Mouse (Mus musculus) CH12.LX (cell line): ENCODE measurements around the gene Il17ra. TPM values are rescaled to one million over a fixed set of nuclear protein-coding genes. Genes with fewer than 3 reads are reported as not detected.

ENCODE experiments used
- DNase-seq: peaks from one replicate; pipeline ENCODE4 v3.0.0-alpha.2; 2013; ENCODE audit errors: extremely low read depth
- H3K27ac ChIP-seq: 2 replicates; pipeline ENCODE4 v1.5.1; 2012; ENCODE audit warnings: low read depth, mild to moderate bottlenecking, control low read depth, moderate library complexity; ENCODE audit not compliant: insufficient read depth
- H3K27me3 ChIP-seq: replicated peaks from 2 replicates; pipeline ENCODE3; 2012; ENCODE audit warnings: inconsistent platforms
- H3K36me3 ChIP-seq, 2 experiments: replicated peaks in 1 of 2; 2 replicates each; pipeline versions ENCODE3 to v1.6.1; 2012; ENCODE audit warnings: inconsistent platforms in 1 of 2, low read length in 1 of 2, mild to moderate bottlenecking in 1 of 2, mixed read lengths in 1 of 2, moderate library complexity in 1 of 2; ENCODE audit not compliant: control insufficient read depth in 1 of 2, insufficient read depth in 1 of 2
- H3K4me1 ChIP-seq, 2 experiments: 2 replicates each; pipeline ENCODE4 v1.6.1; 2012; ENCODE audit warnings: inconsistent platforms in 1 of 2, moderate library complexity in 1 of 2; ENCODE audit not compliant: insufficient read depth in 2 of 2, control insufficient read depth in 1 of 2
- H3K4me2 ChIP-seq: 2 replicates; pipeline ENCODE4 v1.6.1; 2012; ENCODE audit warnings: low read depth, mild to moderate bottlenecking, control low read depth; ENCODE audit not compliant: poor library complexity, insufficient read depth, severe bottlenecking
- H3K4me3 ChIP-seq, 3 experiments: fragments of 150-350 bp in 1 of 3; sonication (generic) in 1 of 3; replicated peaks in 1 of 3; 2 replicates each; pipeline versions ENCODE3 to v1.5.1; 2011 to 2012; ENCODE audit warnings: low read depth in 2 of 3, low read length in 2 of 3, mild to moderate bottlenecking in 2 of 3, moderate library complexity in 2 of 3, control low read depth in 1 of 3, improper control_type of control experiment in 1 of 3, inconsistent platforms in 1 of 3, mixed read lengths in 1 of 3; ENCODE audit not compliant: poor library complexity in 1 of 3
- H3K79me2 ChIP-seq: replicated peaks from 2 replicates; pipeline ENCODE4 v1.6.1; 2012; ENCODE audit warnings: mild to moderate bottlenecking, moderate library complexity; ENCODE audit not compliant: control insufficient read depth, poor library complexity, insufficient read depth, severe bottlenecking; ENCODE audit errors: extremely low read depth
- H3K9ac ChIP-seq: 2 replicates; pipeline ENCODE4 v1.6.1; 2012; ENCODE audit warnings: low read depth, mild to moderate bottlenecking, control low read depth, moderate library complexity; ENCODE audit not compliant: insufficient read depth
- H3K9me3 ChIP-seq: replicated peaks from 2 replicates; pipeline ENCODE3; 2012; ENCODE audit warnings: low read length, inconsistent platforms, mixed read lengths
- CTCF ChIP-seq, 2 experiments: IDR thresholded peaks in 1 of 2; conservative IDR thresholded peaks in 1 of 2; 2 replicates each; pipeline ENCODE4 v1.5.1; 2011 to 2012; ENCODE audit warnings: low read depth in 2 of 2, low read length in 2 of 2, improper control_type of control experiment in 1 of 2, inconsistent platforms in 1 of 2, mild to moderate bottlenecking in 1 of 2, moderate library complexity in 1 of 2
- E2F4 ChIP-seq: IDR thresholded peaks from 2 replicates; pipeline ENCODE4 v1.6.1; 2011; ENCODE audit warnings: low read depth, low read length, improper control_type of control experiment; ENCODE audit not compliant: insufficient replicate concordance
- ELF1 ChIP-seq: IDR thresholded peaks from 2 replicates; pipeline ENCODE4 v1.6.1; 2014; ENCODE audit warnings: low read depth, mild to moderate bottlenecking, inconsistent platforms, low read length, improper control_type of control experiment
- GABPA ChIP-seq: IDR thresholded peaks from 2 replicates; pipeline ENCODE4 v1.6.1; 2012; ENCODE audit warnings: low read depth, low read length, improper control_type of control experiment, inconsistent platforms; ENCODE audit not compliant: insufficient replicate concordance
- HCFC1 ChIP-seq: IDR thresholded peaks from 2 replicates; pipeline ENCODE4 v1.6.1; 2012; ENCODE audit warnings: low read depth, mild to moderate bottlenecking, inconsistent platforms, low read length, improper control_type of control experiment
- JUND ChIP-seq: conservative IDR thresholded peaks from 2 replicates; pipeline ENCODE4 v1.6.1; 2011; ENCODE audit warnings: low read depth, low read length, improper control_type of control experiment
- NRF1 ChIP-seq: IDR thresholded peaks from 2 replicates; pipeline ENCODE4 v1.6.1; 2014; ENCODE audit warnings: low read depth, mild to moderate bottlenecking, inconsistent platforms, low read length, improper control_type of control experiment, moderate library complexity
- RAD21 ChIP-seq: IDR thresholded peaks from 2 replicates; pipeline ENCODE4 v1.6.1; 2011; ENCODE audit warnings: low read depth, mild to moderate bottlenecking, low read length, improper control_type of control experiment, moderate library complexity
- SMC3 ChIP-seq: IDR thresholded peaks from 2 replicates; pipeline ENCODE4 v1.6.1; 2011; ENCODE audit warnings: low read depth, low read length, improper control_type of control experiment
- TBP ChIP-seq: conservative IDR thresholded peaks from 2 replicates; pipeline ENCODE4 v1.6.1; 2011; ENCODE audit warnings: low read depth, low read length, improper control_type of control experiment
- ZC3H11A ChIP-seq: IDR thresholded peaks from 2 replicates; pipeline ENCODE4 v1.6.1; 2012; ENCODE audit warnings: low read depth, mild to moderate bottlenecking, inconsistent platforms, low read length, improper control_type of control experiment
- ZNF384 ChIP-seq: IDR thresholded peaks from 2 replicates; pipeline ENCODE4 v1.6.1; 2012; ENCODE audit warnings: low read depth, low read length, improper control_type of control experiment, inconsistent platforms
- dilution Hi-C: fragments of 300-500 bp; cut with MboI; formaldehyde crosslinking; loops from 2 replicates; pipeline ENCODE4 v1.14.3; 2020; ENCODE audit warnings: low sequenced_read_pairs; ENCODE audit not compliant: extremely low pct_unique_long_range_greater_than_20kb, extremely low pct_ligation_motif_present
- in situ Hi-C: fragments of 300-500 bp; cut with MboI; formaldehyde crosslinking; loops from 3 replicates; pipeline ENCODE4 v1.14.3; 2019; ENCODE audit warnings: low sequenced_read_pairs, low pct_ligation_motif_present, low pct_unique_long_range_greater_than_20kb, mixed read lengths
- polyA plus RNA-seq: library from polyadenylated mRNA; unstranded; fragments of >175 nt; gene quantifications from 2 replicates; pipeline ENCODE4 v1.2.1, GENCODE M21; 2012; ENCODE audit warnings: low read depth; ENCODE audit not compliant: insufficient read length
- total RNA-seq, 2 experiments: library from RNA; depleted of rRNA; stranded (reverse); fragments of 300-350 nt in 1 of 2; fragments of >200 nt in 1 of 2; gene quantifications; 2 replicates each; pipeline ENCODE4 v1.2.3; 2012 to 2014

Il17ra gene
- total and polyA plus RNA-seq, 3 experiments: 13.6 to 23.9 (median 14.0) TPM

DNA sequence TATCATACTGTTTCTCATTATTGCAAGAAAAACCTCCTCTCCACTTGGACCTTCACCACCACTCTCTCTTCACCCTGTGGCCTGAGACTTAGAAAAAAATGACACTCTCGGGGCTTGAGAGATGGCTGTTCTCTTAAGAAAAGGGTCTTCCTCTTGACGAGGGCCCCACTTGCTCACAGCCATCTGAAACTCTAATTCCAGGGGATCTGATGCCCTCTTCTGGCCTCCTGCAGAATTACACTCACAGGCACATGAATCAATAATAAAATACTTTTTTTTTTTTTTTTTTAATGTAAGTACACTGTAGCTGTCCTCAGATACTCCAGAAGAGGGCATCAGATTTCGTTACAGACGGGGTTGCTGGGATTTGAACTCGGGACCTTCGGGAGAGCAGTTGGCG, 6.0 kb upstream of the Il17ra start:
- Histone ChIP-seq H3K4me1 (peaks cover 18 to 23% of the 10 kb centered on the region in 2 experiments), H3K9me3 (no peaks in the 10 kb centered on the region)
- no peak for TF ChIP-seq HCFC1
- peak; percentile 75 for TF ChIP-seq ZNF384
- 0 out of 2 replicates have a peak, but pooled peaks have one; percentile 6 for TF ChIP-seq SMC3
- TF ChIP-seq CTCF (conservative IDR thresholded peaks at IDR 0.05 in 1 of 2, IDR thresholded peaks at IDR 0.05 in 1 of 2; ENCODE audit: low read depth in 2 of 2, low read length in 2 of 2): peak; percentile 19 to 46; a peak in 3 of 4 replicates
- peak; percentile 28 for TF ChIP-seq RAD21
- TF ChIP-seq, all 38 proteins: peak for 4
- Histone ChIP-seq H3K27me3 (no peaks in the 10 kb centered on the region), H3K4me2 (no peak overlapping the region), H3K4me3 (no peak overlapping the region), H3K9ac (no peak overlapping the region), H3K27ac (no peak overlapping the region), H3K36me3 (no peaks in the 10 kb centered on the region), H3K79me2 (no peaks in the 10 kb centered on the region)
- DNase-seq: no peak
- in situ Hi-C loops (no loop called here), dilution Hi-C loops (no loop called here)

DNA sequence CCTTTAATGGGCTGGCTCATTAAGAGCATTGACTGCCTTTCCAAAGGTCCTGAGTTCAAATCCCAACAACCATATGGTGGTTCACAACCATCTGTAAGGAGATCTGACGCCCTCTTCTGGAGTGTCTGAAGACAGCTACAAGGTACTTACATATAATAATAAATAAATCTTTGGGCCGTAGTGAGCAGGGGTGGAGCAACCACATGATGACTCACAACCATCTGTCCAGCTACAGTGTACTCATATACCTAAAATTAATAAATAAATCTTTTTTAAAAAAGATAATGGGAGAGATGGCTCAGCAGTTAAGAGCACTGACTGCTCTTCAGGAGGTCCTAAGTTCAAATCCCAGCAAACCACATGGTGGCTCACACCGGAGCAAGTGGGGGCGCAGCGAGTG, 5.3 kb upstream of the Il17ra start:
- Histone ChIP-seq H3K79me2 (no peaks in the 10 kb centered on the region), H3K27me3 (no peaks in the 10 kb centered on the region), H3K4me3 (no peak overlapping the region), H3K36me3 (no peaks in the 10 kb centered on the region), H3K27ac (no peak overlapping the region), H3K9me3 (no peaks in the 10 kb centered on the region), H3K4me1 (peaks cover 13 to 18% of the 10 kb centered on the region in 2 experiments), H3K9ac (no peak overlapping the region), H3K4me2 (no peak overlapping the region)
- no peak for DNase-seq
- in situ Hi-C loops (no loop called here), dilution Hi-C loops (no loop called here)
- TF ChIP-seq HCFC1: no peak
- no peak for TF ChIP-seq GABPA
- TF ChIP-seq CTCF (conservative IDR thresholded peaks at IDR 0.05 in 1 of 2, IDR thresholded peaks at IDR 0.05 in 1 of 2; ENCODE audit: low read depth in 2 of 2, low read length in 2 of 2): no peak; a peak in 1 of 4 replicates

DNA sequence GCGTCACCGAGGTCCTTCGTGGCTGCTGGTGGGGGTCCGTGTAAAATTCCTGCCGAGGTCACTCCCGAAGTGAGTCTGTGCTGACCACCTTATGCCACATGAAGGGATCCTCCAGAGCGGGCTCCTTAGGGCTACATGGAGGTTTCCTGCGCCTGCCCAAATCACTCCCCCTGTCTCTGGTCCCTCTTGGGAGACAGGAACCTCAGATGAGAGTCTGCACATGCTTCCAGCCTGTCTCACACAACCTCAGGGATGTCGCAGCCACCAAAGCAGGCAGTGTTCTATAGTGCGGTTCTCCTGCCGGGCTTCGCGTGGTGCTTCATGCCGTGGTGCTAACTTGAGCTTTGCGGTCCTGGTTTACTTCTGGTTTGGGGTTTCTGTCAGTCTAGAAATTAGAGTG, 1.8 kb upstream of the Il17ra start:
- dilution Hi-C loops (no loop called here), in situ Hi-C loops (no loop called here)
- Histone ChIP-seq H3K27me3 (no peaks in the 10 kb centered on the region), H3K79me2 (peaks cover 29% of the 10 kb centered on the region), H3K9ac (no peak overlapping the region), H3K4me3 (no peak overlapping the region), H3K27ac (no peak overlapping the region), H3K36me3 (peaks cover 2 to 3% of the 10 kb centered on the region in 2 experiments), H3K4me1 (peaks cover 9 to 25% of the 10 kb centered on the region in 2 experiments), H3K4me2 (no peak overlapping the region), H3K9me3 (no peaks in the 10 kb centered on the region)
- no peak for DNase-seq
- no peak for TF ChIP-seq RAD21
- no peak for TF ChIP-seq ZC3H11A
- no peak for TF ChIP-seq NRF1
- no peak for TF ChIP-seq JUND
- no peak for TF ChIP-seq TBP
- TF ChIP-seq E2F4: no peak
- no peak for TF ChIP-seq SMC3
- TF ChIP-seq ELF1: no peak
